Mouse (Mus musculus) heart, adult 2 months (tissue): Measurements from ENCODE around the gene Hs2st1.

Experiments
- CTCF ChIP-seq: fragments of 200-600 bp; IDR thresholded peaks from 2 replicates; pipeline ENCODE4 v1.8.1; 2022; ENCODE audit warnings: antibody characterized with exemption, mild to moderate bottlenecking, moderate library complexity
- POLR2A ChIP-seq: fragments of 200-500 bp; IDR thresholded peaks from 2 replicates; pipeline ENCODE4 v1.6.1; 2011; ENCODE audit warnings: mild to moderate bottlenecking, low read depth, low read length, control low read depth; ENCODE audit not compliant: insufficient read depth

DNA sequence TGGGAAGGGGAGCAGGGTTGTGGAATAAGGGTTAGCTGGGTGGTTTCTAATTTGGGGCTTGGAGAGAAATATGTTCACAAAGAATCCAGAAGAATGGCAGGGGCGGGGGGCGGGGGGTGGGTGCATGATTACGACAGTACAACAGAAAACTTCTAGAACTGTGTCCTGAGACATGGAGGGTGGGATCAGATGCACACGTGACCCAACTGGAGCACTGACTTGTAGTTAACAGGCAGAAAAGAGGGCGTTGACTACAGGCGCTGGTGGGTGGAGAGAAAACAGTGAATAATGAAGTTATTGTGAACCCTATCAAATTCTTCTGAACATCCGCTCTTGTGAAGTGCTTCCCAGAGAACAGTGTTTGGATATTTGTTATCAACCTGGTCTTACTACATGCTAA lies 6.1 kb downstream of the Hs2st1 start:
- TF ChIP-seq CTCF, result no peak
- TF ChIP-seq POLR2A, result no peak
